Mouse (Mus musculus) lung, postnatal 25 days (tissue): Measurements from ENCODE around the gene Pole4.
"Not testable (repeated sequence)": the region's sequence is repeated elsewhere in the genome, so short reads cannot be mapped to it uniquely, and the experiment has no call there.

Experiments
- DNase-seq: peaks from one replicate; pipeline ENCODE4 v3.0.0; 2022; ENCODE audit warnings: low spot score

Pole4 gene

GRCm38 (mm10) chr6:82715253-82715652 lies 10.1 kb upstream of the Pole4 start:
- DNase-seq: no peak

GRCm38 (mm10) chr6:82714841-82715240 lies 9.7 kb upstream of the Pole4 start:
- no peak for DNase-seq

GRCm38 (mm10) chr6:82714243-82714642 lies 9.1 kb upstream of the Pole4 start:
- peak; percentile 83 for DNase-seq

GRCm38 (mm10) chr6:82707742-82708141 lies 2.6 kb upstream of the Pole4 start:
- no peak for DNase-seq

- DNase-seq: no peak
Observed at GRCm38 (mm10) chr6:82707241-82707640, 2.1 kb upstream of the Pole4 start.

DNA sequence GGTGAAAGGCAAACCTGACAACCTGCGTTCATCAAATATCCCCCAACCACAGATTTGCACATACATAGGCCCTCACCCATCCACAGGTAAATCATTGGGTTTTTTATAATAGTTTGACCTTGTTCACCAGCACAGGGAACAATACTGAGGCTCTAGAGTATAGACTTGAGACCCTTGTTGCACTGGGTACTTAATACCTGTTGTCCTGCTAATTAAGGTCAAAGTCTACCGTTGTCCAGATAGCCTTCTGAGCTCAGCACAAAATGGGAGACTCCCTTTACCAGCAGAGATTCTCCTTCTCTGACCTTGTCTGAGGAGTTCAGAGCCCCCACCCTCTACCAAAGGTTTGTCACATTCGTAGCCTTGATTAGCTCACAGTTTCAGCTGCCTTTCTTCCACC lies 1.5 kb downstream of the Pole4 start:
- DNase-seq: no peak

DNA sequence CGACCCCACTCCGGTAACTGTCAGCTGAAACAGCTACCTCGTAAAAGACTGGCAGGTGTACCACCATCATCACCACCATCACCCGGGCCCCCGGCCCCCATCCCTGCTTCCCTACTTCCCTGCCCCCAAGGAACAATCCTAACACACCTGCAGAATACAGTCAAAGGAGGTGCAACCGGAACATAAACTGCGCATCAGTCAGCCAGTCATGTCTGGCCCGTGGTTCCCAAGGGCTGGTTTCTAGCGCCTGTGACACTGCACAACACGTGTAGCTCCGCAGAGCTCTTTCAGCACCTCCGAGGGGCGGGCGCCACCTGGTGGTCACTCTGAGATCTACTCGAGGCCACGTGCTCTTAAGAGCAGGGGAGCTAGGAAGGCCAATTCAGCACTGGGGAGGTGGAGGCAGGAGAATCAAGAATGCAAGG lies 2.6 kb downstream of the Pole4 start:
- DNase-seq: peak; percentile 86

GRCm38 (mm10) chr6:82701296-82701695 lies 3.9 kb downstream of the Pole4 start:
- DNase-seq: no peak

DNA sequence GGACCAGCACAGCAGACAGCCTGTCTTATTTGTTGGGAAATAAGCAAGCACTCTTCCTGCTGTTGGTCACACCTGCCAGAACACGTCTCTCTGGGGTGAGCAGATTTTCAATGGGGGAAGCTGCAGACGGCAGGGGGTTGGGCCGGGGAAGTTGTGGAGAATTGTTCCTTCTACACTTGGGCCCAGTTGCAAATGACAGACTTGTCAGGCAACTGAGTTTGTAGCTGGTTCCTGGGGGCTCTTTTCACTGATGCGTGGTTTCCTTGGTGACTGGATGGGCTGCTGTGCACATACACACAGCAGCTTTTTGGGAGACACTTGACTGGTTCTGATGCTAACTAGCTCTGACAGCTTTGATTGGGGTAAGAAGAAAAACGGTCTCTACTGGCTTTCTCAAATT lies 5.3 kb downstream of the Pole4 start:
- DNase-seq: no peak

DNA sequence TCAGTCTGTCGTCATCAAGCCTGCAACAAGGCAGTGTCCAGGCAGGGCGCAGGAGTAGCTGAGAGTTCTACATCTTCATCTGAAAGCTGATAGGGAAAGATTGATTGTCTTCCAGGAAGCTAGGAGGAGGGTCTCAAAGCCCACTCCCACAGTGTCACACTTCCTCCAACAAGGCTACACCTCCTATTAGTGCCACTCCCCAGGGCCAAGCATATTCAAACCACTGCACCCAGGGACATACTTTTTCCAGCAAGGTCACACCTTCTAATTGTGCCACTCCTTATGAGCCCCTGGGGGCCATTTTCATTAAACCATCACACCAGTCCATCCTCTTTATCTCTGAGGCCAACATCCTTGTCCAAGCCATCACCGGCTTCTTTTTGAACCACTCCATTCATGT lies 8.4 kb downstream of the Pole4 start:
- no peak for DNase-seq

- DNase-seq: no peak
Observed at GRCm38 (mm10) chr6:82694668-82695067, 10.5 kb downstream of the Pole4 start.

- DNase-seq: no peak
Observed at GRCm38 (mm10) chr6:82689474-82689873, 15.7 kb downstream of the Pole4 start.

- DNase-seq: not testable (repeated sequence)
Observed at GRCm38 (mm10) chr6:82688586-82688985, 16.6 kb downstream of the Pole4 start.

- no peak for DNase-seq
Observed at GRCm38 (mm10) chr6:82684136-82684535, 21.0 kb downstream of the Pole4 start.

GRCm38 (mm10) chr6:82679286-82679685 lies 25.9 kb downstream of the Pole4 start:
- DNase-seq: not testable (repeated sequence)

DNA sequence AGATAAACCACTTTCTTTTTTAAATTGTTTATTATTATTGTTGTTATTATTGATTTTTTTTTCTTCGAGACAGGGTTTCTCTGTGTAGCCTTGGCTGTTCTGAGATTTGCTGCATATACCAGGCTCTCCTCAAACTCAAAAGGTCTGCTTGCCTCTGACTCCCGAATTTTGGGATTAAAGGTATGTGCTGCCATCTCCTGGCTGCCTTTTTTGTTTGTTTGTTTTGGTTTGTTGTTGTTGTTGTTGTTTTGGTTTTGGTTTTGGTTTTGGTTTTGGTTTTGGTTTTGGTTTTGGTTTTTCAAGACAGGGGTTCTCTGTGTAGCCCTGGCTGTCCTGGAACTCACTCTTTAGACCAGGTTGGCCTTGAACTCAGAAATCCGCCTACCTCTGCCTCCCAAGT lies 27.5 kb downstream of the Pole4 start:
- DNase-seq: not testable (repeated sequence)

DNA sequence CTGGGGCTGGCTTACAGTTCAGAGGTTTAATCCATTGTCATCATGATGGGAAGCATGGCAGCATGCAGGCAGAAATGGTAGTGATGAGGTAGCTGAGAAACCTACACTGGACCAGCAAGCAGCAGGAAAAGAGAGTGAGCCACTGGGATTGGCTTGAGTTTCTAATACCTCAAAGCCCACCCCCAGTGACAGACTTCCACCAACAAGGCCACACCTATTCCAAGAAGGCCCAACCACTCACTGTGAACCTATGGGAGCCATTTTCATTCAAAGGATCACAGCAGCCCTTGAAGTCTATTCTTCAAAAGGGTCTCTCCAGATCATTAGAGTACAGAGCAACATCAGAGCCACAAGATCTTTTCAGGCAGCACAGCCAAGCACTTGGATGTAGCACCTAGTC lies 38.7 kb downstream of the Pole4 start:
- no peak for DNase-seq

DNA sequence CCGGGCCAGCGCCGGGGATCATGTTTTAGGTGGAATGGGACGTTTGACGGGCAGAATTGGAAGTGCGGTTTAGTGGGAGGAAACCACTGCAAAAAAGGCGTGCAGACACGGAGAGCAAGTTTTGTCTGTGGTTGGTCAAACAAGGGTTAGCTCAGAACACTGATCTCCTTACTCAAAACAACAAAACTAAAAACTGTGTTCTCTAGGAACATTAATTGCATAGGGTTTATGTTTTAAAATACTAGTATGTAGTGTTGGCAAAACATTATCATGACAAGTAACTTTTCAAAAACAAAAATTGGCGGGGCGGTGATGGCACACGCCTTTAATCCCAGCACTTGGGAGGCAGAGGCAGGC lies 52.0 kb downstream of the Pole4 start:
- no peak for DNase-seq

GRCm38 (mm10) chr6:82652521-82653168 lies 52.5 kb downstream of the Pole4 start:
- DNase-seq: peak; percentile 95

DNA sequence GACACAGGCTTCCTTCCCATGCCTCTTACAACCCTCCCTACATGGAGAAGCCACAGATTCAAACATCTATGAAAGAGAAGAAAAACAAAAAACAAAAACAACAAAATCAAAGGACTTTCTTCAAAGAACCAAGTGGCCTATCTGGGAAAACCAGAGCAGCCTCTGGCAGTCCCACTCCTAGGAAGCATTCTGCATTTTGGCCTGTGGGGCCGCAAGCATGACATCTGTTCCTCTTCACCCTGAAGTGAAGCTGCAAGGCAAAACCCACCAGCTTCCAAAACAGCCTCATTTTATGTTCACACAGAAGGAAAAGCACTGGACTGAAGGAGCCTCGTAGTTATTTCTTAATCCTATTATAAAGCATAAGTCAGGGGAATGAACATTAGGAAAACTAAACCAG lies 56.1 kb downstream of the Pole4 start:
- DNase-seq: no peak

- no peak for DNase-seq
Observed at GRCm38 (mm10) chr6:82647940-82648655, 57.1 kb downstream of the Pole4 start.

DNA sequence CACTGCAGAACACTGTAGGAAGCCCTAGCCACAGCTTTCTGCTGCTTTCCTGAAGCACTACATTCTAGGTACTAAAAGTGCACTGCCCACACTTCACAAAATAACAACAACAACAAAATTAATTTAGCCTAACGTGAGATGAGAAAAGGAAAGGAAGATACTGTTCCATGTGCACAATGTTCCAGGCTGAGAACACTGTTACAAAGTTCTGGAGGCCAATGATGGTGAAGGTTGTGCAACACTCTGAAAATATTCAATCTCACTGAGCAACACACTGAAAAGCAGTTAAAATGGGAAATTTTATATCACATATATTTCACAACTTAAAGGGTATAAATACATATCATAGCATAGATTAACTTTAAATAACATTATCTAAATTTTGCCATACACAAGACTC lies 58.2 kb downstream of the Pole4 start:
- DNase-seq: no peak

- no peak for DNase-seq
Observed at GRCm38 (mm10) chr6:82640046-82640445, 65.1 kb downstream of the Pole4 start.

- DNase-seq: not testable (repeated sequence)
Observed at GRCm38 (mm10) chr6:82625331-82625730, 79.8 kb downstream of the Pole4 start.
